Mouse (Mus musculus): ENCODE data around the gene Mindy4. TPM values are rescaled to one million over a fixed set of nuclear protein-coding genes. Genes with fewer than 3 reads are reported as not detected.

Gene Mindy4
- total RNA-seq, 4 experiments from 2014 or later = 1.3 to 3.1 (median 2.2) TPM

GRCm38 (mm10) chr6:55256500-55257191 lies 53.5 kb downstream of the Mindy4 start:
- DNase-seq (ENCODE audit: low spot score in 2 of 2) = no peak

GRCm38 (mm10) chr6:55257246-55257645 lies 54.1 kb downstream of the Mindy4 start:
- no peak for DNase-seq (ENCODE audit: low spot score in 2 of 2)

DNA sequence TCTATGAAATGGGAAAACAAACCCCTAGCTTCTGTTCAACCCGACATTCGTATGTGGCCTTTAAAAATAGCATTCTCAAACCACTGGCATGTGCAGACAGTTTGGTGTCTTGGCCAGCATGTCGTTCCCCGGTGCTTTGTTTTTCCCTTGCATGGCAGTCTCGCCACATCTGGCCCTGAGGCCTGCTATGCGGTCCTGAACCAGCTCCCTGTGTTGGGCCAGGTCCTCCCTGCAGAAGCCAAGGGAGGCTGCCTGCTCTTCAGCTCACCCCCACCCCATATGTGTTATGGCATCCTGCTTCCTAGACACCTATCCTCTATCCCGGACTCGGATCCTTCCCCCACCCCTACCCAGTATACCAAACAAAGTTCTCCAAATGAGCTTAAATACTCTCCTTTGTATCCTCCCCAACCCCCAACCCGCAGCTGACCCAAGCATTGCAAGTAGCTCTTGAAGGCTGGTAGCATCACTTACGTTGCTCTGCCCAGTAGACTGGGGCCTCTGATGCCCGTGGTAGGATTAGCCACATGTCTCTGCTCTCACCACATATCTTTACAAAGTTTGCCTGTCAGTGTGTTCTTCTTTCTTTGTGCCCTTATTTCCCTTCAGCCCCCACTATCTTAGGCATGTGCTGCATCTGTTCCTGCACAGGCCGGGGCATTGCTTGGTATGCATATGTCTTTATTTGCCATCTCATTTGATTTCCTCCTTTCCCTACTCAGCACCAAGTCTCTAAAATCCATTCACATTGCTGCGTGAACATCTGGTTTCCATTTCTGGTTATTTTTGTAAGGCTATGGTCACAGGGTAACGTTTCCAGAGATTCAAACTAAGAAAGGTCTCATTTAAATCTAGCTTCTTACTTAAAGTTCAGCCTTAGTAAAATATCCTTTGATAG lies 55.5 kb downstream of the Mindy4 start:
- DNase-seq (ENCODE audit: low spot score in 2 of 2) = no peak

GRCm38 (mm10) chr6:55262161-55262560 lies 59.0 kb downstream of the Mindy4 start:
- no peak for DNase-seq (ENCODE audit: low spot score in 2 of 2)

GRCm38 (mm10) chr6:55263490-55264046 lies 60.4 kb downstream of the Mindy4 start:
- DNase-seq (ENCODE audit: low spot score in 2 of 2) = no peak

GRCm38 (mm10) chr6:55264741-55265366 lies 61.7 kb downstream of the Mindy4 start:
- DNase-seq (ENCODE audit: low spot score in 2 of 2) = no peak

DNA sequence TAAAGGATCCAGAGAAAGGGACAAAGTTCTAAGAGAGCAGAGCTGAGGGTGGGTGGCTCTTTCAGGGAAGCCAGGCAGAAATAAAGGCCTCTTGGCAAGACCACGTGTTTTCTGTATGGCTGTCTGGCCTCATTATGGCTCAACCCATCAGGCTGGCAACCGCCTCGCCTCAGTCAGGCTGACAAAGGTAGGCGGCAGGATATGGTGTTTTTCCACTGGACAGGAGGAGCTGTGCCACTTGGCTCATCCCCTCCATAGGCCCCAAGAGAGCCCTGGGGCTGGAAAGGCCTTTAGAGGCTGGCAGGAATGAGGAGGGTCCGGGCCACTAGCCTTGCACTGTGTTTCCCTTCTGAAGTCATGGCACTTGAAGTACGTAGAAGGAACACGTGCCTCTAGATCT lies 69.8 kb downstream of the Mindy4 start:
- no peak for DNase-seq (ENCODE audit: low spot score in 2 of 2)

DNA sequence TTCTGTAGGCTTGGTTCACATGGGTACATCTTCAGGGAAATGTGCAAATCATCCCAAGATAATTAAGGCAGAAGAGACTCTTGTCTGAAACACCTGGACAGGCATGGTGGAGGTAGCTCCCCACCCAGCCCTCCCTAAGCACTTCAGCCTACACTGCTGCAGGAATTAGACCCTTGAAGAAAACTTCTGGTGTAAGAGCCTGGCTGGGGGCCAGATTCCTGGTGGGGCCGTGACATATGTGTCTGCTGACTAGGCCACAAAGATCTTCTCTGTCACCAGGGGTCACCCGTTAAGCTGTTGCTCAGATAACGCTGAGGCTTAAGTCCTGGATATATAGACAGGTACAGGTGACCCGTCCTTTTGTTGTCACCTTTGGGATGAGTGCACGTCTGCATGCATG lies 70.3 kb downstream of the Mindy4 start:
- no peak for DNase-seq (ENCODE audit: low spot score in 2 of 2)

GRCm38 (mm10) chr6:55275000-55275399 lies 71.8 kb downstream of the Mindy4 start:
- DNase-seq (ENCODE audit: low spot score in 2 of 2) = peak in 1 of 2 experiments; percentile 27

- peak in 1 of 2 experiments; percentile 31 for DNase-seq (ENCODE audit: low spot score in 2 of 2)
Observed at GRCm38 (mm10) chr6:55275786-55276185, 72.6 kb downstream of the Mindy4 start.

DNA sequence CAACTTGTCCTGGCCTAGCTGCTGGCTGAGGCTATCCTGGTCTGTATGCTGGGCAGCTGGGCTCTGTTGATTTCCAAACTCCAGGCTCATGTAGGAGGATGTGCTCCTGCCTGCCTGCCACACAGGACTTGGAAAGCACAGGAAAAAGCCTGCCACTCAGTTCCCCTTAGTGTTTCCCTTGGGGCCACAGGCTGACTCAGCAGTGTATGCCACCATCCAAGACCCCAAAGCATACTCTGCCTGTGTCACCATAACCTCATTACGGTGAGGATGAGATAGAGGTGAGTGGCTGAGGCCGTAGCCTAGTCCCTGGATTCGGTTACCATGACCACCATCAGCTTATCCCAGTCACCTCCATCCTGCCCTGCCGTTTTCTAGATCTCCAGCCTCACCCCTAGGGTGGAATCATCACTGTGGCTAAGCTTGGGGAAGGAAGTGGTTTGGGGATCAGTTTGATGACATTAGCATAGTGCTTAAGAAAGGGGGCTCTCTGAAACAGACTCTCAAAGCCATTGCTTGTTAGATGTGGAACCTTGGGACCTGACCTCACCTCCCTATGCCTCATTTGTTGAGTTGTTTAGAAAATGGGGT lies 73.6 kb downstream of the Mindy4 start:
- DNase-seq (ENCODE audit: low spot score in 2 of 2) = no peak

GRCm38 (mm10) chr6:55278086-55278485 lies 74.9 kb downstream of the Mindy4 start:
- DNase-seq (ENCODE audit: low spot score in 2 of 2) = no peak

GRCm38 (mm10) chr6:55278520-55278919 lies 75.3 kb downstream of the Mindy4 start:
- no peak for DNase-seq (ENCODE audit: low spot score in 2 of 2)

DNA sequence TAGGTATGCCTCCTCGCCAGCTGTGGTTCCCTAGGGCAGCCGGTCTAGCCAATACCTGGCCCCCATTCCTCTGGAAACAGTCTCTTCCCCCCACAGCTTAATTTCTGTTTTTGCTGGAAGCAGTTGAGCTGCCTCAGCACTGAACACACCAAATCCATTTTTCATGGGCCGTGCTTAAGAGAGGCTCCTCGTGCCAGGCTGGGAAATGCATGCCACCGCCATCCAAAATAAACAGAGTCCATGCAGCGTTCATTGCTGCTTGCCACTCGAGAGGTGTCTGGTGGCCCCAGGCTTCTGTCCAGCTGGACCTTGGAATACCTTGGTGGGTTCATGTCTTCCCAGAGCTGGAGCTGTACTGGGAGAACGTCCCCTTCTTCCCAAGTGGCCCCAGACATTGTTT lies 77.8 kb downstream of the Mindy4 start:
- DNase-seq (ENCODE audit: low spot score in 2 of 2) = no peak

DNA sequence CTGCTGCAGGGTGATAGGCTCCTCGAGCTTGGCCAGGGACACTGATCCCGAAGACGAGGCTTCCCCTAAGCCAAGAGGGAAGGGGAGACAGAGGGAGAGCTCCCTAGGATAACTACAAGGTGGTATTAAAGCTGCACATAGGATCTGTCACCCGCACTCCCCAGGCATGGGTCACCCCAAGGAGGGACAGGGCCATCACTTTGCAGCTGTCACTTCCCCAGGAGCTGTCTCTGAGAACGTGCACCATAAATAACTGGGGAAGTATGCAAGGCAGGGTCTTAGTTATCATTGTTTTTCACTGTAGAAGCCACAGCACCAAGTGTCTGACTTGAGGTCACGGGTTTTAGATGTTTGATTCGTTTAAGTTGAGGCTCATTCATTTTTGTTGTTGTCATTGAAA lies 78.5 kb downstream of the Mindy4 start:
- DNase-seq (ENCODE audit: low spot score in 2 of 2) = no peak

GRCm38 (mm10) chr6:55282348-55282747 lies 79.2 kb downstream of the Mindy4 start:
- no peak for DNase-seq (ENCODE audit: low spot score in 2 of 2)

DNA sequence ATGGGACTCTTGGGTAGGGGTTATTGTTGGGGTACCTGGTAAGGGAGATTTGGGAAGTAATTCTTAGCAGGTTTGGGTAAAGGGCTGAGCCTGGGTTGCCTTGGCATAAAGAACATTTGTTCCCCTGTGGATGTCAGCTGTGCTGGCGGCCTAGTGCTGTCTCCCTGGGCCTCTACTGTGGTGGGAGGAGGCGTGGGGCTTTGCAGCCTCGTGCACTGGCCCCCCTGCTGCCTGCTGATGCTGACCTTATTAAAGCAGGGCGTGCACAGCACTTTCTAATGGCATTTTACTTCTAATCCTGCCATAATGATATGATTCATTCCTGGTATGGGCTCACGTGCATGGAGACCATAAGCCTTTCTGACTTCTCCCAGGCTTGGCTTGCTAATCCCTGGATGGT lies 82.0 kb downstream of the Mindy4 start:
- no peak for DNase-seq (ENCODE audit: low spot score in 2 of 2)

DNA sequence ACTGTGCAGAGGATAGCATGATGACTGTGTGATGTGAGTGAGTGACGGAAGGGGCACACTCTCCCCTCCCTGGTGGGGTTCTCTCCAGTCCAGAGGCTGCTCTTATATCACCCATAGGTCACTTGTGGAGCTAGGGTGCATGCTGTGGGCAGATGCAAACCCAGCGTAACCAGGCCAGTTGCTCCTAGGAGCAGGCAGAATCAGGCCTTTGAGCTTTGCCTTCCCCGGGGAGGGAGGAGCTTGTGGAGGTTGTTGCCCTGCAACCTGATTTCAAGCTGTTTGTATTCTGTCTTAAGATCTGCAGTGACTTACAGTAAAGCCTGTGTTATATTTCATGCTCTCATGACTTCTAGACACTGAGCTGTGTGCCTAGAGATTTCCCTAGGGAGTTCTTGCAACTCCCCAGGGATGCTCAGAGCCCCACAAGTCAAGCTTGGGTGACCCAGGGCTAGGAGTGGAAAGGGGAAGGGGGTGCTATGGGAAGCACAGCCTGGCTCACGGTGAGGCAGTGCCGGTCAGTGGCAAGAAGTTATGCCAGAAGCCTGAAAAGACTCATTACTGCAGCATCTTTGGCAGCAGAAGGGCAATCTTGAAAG lies 84.9 kb downstream of the Mindy4 start:
- no peak for DNase-seq (ENCODE audit: low spot score in 2 of 2)

DNA sequence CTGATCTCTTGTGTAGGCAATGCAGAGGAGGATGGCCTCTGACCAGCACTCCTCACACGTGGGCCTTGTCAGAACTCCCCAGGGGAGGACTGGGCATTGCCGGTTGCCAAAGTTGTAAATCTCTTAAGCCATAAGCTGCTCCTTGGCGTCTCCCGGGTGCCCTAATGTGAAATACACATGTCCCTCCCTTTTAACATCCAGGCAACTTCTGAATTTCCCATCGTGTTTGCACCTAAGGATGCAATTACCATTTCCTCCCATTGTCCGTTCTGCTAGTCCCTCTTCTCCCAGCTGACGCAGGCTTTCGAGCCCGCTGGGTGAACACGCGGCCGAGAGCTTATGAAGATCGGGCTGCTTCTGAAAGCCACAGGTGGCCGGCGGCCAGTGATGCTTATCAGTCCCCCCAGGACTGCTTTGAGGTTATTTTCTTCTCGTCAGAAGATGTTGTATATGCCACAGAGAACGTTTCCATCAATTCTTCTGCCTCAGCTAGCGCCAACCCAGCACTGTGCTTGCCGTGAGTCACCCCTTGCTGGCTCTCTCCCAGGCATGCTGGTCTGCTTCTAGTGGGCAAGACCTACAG lies 91.5 kb downstream of the Mindy4 start:
- peak; percentile 17 to 50 for DNase-seq (ENCODE audit: low spot score in 2 of 2)

- peak in 1 of 2 experiments; percentile 50 for DNase-seq (ENCODE audit: low spot score in 2 of 2)
Observed at GRCm38 (mm10) chr6:55295325-55295724, 92.1 kb downstream of the Mindy4 start.

- no peak for DNase-seq (ENCODE audit: low spot score in 2 of 2)
Observed at GRCm38 (mm10) chr6:55299482-55299881, 96.3 kb downstream of the Mindy4 start.
